Mouse (Mus musculus) cerebellum, adult (tissue): Measurements from ENCODE around the gene Stox1.
"Not testable (repeated sequence)": the region's sequence is repeated elsewhere in the genome, so short reads cannot be mapped to it uniquely, and the experiment has no call there.

ENCODE experiments used
- ATAC-seq: cut with Nextera tagmentation; 2 replicates; pipeline ENCODE4 v1.9.2; 2017; ENCODE audit warnings: mild to moderate bottlenecking, moderate library complexity, mixed read lengths; ENCODE audit not compliant: insufficient number of reproducible peaks, low FRiP score, low TSS enrichment

Gene Stox1

DNA sequence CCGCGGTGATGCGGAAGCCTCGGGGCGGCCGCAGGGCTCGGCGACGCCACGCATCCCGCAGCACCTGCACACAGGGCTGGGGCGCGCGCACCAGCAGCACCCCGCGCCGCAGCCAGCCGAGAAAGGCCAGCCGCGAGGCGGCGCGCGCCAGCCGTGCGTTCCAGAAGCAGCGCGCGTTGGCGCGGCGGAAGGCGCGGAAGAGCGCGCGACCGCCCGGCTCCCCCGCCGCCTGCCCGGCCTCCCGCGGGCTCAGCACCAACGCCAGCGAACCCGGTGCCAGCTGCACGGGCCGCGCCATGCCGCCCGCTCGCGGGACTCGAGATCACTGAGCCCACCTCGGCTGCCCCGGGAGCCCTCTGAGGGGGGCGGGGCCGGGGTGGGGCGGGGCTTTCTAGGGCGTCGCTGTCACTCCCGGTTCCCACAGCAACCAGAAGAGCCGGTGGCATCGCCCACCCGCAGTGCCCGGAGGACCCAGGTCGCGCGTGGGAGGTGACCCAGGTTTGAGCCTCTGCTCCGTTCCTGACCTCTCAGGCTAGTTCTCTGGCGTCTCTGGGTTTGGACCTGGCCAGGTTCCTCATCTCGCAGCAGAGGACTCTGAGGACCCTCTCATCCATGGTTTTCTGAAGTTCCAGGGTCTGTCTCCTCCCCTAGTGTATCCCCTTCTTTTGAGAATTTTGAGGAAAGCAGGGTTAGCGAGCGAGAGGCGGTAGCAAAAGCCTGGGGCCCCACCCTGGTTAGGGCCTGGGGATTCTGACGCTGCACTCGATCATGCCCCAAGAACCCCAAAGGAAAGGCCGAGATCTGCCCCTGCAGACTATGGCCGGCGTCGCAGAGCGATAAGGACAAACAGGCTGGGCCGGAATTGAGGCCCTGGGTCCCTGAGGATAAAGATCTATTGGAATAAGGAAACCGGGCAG, at the start of gene Stox1:
Gene Stox1 (minus strand): TSS at position 358 of the 917 bp plus-strand sequence.
- peak; percentile 75 for ATAC-seq

DNA sequence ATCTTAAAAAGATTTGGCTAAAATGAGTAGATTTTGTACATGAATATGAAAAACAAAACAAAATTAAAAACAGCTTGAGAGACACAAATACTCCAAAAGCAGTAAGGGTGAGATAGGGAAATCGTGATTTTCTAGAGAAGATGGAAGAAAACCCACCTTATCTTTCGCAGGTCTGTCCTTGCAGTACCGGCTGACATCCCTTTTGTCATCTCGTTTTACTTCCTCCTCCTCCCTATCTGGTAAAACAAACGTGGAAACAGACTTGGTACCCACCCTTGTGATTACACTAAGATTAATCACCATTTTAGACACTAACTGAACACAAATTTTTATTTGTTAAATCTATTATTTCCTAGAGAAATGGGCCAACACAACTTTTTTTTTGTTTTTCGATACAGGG, 24.9 kb upstream of the Stox1 start:
- ATAC-seq = no peak

DNA sequence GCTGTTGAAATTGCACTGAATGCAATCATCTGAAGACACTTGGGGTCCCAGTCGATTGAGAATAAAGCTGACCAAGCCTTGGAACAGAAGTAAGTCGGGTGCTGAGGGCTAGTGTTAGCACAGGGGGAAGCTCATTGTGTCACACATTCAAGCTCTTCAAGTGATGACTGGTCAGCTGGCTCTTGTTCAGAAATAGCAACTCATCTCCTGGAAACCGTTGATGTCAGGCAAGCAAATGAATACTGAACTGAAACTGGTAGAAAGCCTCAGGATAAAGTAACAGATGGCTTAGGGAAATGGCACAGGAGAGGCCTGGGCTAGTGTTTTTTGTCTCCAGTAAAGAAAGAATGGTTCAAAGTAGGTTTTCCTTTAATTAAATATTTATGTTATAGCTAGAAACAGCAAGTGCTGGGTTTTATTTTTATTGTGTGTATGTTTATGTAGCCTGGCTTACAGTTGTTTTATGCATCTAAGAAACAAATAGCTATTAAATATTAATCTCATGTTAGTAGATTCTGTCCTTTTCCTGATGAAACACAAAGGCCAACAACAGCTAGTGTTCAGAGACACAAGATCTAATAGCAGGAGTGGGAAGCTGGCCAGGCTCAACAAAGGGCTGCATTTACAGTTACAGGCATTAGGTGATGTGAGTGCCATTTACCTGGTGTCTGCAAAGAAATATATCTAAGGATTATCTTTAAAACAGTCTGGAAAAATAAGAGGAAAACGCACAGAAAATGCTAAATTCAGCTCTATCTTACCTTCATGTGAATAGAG, 14.2 kb upstream of the Stox1 start:
- peak; percentile 91 for ATAC-seq

DNA sequence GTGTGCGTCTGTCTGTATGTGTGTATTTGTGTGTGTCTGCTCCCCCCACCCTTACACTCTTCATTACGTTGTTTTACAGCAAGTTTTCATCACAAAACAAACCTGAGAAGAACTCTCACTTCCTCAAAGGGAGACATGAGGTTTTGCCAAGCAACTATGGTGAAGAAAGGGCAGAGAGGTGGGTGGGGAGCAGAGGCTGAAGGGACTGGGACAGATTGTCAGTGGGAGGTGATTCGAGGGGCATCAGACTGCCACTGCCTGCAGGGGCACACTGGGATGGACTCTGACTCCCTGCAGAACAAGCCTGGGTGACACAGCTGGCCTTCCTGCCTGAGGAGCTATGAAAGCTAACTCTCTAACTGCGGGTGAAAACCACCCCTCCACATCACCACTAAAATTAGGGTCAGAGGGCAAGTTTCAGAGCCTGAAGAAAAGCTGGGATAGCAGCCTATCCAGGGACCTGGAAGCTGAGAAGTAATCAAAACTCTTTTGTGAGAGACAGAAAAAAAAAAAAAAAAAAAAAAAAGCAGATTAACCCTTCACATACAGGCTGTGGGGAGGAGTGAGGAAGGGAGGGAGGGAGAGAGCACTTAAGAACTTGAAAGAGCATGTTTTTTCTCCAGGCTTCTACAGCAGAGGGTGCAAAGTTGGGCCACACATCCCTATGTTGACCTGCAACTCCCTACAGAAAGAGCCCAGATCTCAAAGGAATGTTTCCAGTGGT, 11.2 kb upstream of the Stox1 start:
- ATAC-seq = no peak

DNA sequence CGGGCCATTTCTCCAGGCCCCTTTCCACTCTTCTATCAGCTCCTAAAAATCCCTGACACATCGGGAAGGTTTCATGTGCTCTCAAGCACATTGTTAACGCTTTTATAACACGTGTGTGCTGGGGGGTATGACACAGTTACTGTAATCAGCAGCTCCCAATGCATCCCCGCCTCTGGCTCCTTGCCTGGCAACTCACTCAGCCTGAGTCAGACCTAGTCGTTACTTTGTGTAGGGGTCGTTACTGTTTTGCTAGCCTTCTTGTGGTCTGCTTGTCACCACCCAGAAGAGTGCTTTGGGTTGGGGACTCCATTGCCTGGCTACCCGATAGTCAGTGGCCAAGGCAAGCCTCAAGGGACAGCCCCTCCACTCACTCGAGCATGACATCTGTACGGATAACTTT, 4.9 kb upstream of the Stox1 start:
- no peak for ATAC-seq

DNA sequence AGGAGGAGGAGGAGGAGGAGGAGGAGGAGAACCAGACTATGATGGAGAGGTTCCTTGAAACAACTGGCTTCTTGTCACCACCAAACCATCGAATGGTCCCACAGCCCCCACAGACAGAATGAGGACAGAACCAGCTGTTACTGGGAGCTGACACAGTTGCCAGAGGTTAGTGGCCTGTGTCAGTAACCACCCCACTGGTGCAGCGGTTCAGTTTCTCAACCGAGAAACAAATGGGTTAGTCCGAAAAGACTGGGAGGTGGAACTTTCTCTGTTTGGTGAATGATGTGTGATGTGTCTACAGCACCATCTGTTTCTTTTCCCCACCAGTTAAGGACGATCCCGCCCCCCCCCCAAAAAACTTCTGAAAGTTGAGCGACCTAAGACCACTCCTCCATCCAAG, 992 bp downstream of the Stox1 start:
- ATAC-seq = no peak

DNA sequence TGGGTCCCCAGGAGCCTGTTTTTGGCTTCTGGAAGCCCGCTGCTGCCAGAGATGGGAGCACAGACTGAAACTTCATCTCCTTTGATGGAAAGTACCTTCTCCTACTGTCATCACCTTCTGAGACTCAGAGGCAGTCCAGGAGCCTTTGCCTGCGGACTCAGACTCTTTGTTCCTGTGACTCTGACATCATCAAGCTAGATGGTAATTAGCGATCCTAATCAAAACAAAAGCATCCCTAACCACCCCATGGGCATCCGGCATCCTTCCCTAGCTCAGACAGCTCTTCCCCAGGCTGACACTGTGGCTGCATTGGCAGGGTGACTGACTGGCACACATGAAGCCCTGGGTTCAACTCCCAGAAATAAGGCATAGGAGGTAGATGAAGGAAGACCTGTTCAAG, 3.2 kb downstream of the Stox1 start:
- no peak for ATAC-seq

DNA sequence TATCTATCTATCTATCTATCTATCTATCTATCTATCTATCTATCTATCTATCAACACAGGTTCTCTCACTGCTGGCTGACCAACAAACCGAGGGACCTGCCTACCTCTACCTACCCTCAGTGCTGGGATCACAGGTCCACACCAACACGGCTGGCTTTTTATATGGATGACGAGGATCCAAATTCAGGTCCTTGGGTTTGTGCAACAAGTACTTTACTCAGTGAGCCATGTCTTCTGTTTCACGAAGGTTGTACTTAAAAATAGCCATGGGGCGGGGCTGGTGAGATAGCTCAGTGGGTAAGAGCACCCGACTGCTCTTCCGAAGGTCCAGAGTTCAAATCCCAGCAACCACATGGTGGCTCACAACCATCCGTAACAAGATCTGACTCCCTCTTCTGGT, 5.4 kb downstream of the Stox1 start:
- not testable (repeated sequence) for ATAC-seq

DNA sequence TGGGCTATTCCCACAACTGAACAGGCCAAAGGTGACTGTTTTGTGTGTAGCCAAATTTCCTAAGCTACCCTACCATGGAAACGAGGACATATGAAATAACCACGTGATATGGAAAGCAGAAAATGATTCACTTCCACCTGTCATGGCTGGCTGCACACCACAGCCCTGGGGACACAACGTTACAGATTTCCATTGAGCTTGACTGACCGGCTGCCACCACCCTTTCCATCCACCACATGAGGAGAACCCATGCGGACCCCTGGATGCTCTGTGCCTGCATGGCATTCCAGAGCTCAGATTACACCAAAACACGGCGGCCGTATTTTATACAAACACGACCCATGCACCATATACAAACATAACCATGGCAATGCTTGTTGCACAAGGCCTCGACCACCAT, 12.5 kb downstream of the Stox1 start:
- ATAC-seq = no peak

DNA sequence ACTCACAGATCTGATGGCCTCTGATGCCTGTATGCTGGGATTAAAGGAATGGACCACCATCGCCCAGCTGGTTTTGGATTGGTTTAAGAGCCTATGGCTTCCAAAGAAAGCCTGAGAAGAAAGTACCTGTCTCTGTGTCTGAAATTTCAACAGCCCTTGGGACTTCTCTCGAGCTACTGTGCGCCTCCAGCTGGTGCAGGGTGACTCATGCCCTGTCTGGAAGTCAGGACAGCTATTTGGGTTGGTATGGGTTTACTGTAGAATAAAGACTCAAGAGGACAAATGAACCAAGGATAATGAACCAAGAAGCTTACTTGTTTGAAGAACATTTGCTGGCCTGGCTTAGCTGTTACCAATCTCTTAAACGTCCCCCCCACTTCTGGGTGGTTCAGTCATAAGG, 22.3 kb downstream of the Stox1 start:
- no peak for ATAC-seq

DNA sequence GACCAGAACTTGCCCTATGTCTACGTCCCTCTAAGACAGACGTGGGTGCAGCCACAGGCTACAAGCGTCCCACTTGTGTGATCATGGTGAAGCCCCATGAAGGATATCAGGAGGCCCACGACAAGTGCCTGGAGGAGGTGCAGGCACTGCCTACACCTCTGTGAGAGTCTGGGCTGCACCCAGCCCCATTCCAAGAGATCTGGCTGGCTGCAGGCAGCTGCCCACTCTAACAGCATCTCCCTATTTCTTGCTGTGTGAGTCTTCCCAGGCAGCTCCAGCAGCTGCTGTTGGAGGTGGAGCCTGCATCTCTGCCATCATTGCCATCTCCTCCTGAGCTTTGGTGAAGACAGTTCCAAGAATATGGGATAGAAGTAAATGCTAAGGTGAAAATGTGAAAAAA, 23.5 kb downstream of the Stox1 start:
- ATAC-seq = no peak

DNA sequence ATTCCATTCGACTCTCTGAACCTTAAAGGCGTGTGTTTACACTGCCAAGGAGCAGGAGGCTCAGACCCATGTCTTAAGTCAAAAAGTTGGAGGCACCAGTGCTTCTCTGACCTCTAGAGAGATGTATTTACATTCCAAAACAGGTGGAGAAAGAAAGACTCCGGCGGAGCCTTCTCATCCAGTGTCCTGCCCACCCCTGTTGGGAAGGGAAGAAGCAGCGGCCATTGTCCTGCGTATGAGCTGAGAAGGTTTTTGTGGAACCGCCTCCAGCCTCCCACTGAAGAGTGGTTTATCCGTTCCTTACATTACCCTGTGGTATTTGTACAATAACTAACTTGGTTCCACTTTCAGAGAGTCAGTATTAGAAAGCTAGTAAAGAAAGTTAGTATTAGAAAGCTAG, 33.2 kb downstream of the Stox1 start:
- ATAC-seq = no peak

DNA sequence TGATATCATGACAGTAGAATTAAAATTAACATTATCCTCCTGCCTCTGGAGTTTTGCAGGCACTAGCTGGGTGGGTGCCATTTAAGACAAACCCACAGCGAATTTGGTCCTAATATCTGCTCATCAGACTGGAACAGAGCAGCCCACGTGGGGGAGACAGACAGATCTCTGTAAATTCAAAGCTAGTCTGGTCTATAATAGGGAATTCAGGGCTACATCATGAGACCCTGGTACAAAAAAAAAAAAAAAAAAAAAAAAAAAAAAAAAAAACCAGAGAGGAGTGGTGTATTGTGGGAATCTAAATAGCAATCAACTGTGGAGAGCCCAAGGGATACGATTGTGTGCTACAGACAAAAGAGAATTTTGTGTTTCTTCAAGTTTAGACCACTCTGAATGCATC, 33.7 kb downstream of the Stox1 start:
- no peak for ATAC-seq

DNA sequence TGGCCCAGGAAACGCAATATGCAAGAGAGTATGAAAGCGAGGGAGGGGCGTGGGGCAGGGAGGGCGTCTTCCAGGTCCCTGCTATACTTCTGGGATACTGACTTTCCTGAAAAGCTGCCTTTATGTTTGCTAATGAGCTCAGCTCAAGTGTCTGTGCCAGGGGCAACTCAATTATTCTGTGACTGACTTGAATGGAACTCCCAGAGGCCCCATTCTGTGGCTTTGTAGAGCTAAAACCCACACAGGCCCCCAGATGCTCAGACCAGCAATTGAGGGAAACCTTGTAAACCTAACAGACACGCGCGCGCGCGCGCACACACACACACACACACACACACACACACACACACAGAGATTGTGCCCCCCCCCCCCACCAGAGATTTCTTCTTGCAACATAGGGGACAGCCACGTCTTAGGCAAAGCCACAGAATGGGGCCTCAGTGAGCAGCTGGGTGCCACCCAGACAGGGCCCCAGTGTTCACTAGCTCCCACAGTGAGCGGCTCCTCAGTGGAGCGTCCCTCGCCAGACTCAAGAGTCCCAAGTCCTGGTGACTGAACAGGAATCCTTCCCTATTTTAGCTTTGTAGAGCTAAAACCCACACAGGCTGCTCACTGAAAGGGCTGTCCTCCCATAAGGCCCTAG, 38.8 kb downstream of the Stox1 start:
- ATAC-seq = no peak

DNA sequence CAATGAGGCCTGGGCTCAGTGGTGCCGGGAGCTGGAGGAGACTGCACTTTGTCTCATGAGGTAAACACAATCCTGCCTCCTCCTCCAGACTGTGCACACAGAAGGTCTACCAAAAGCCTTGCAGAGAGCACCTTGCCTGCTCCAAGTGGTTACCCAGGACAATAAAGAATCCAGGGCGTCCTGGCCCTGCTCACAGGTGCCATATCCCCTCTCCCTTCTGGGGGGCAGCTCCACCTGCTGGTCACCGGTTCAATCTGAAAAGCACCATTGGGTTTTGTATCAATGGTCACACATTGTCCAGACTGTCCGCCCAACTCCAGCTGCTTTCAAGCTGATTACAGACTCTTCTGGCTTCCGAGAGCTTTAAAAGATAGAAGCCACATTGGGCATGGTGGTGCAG, 42.9 kb downstream of the Stox1 start:
- ATAC-seq = no peak

DNA sequence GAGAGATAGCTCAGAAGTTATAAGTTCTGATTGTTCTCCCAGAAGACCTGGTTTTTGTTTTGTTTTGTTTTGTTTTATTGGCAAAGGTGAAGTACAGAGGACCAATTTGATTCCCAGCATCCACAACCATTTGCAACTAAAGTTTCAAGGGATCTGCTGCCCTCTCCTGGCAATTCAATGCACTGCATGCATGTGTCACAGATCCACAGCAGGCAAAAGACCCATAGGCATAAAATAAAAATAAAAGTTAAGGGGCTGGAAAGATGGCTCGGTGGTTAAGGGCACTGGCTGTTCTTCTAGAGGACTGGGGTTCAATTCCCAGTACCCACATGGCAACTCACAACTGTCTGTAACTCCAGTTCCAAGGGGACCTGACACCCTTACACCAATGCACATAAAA, 46.1 kb downstream of the Stox1 start:
- ATAC-seq = no peak

DNA sequence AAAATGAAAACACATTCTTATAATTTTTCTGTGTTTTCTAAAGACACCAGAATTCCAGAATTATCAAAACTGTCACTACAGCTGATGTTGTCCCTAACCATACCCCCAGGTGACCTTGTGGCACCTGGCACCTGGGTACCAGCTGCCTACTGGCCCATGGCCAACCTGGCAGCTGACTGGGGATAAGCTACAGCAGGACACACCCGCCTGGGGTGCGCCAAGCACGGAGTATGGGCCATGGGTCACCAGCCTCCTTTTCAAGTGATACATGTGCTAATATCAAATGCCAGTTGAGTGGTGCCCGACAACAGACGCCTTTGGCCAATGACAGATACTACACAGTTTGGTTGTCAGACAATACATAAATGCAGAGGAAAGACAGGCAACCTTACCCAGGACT, 48.6 kb downstream of the Stox1 start:
- ATAC-seq = no peak

DNA sequence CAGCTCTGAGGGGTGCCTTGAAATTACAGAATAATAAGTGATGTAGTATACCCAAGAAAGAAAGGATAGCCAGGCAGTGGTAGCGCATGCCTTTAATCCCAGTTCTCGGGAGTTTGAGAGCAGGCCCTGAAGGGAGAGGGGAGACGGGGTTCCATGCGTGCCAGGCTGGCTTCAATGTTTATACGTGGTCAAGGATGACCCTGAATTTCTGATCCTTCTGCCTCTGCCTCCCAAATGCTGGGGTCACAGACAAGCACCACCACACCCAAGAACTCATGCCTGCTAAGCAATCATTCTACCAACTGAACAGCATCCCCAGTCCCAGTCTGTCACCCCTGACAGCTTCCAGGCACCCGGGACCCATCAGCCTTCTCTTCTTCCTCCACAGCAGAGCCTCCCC, 49.7 kb downstream of the Stox1 start:
- no peak for ATAC-seq

DNA sequence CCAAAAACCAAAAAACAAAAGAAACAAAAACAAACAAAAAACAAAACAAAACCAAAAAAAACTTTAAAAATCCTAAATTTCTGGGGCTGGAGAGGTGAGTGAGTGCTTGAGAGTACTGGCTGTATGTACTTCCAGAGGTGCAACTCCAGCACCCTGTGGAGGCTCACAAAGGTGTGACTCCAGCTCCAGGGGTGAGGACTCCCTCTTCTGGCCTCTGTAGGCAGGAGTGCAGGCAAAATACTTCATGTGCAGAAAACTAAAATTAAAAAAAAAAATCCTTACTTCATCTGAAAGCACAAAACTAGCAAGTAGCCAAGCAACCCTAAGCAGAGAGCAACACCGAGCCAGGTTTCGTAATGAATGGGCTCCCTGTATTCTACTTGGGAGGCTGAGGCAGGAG, 53.6 kb downstream of the Stox1 start:
- ATAC-seq = no peak

DNA sequence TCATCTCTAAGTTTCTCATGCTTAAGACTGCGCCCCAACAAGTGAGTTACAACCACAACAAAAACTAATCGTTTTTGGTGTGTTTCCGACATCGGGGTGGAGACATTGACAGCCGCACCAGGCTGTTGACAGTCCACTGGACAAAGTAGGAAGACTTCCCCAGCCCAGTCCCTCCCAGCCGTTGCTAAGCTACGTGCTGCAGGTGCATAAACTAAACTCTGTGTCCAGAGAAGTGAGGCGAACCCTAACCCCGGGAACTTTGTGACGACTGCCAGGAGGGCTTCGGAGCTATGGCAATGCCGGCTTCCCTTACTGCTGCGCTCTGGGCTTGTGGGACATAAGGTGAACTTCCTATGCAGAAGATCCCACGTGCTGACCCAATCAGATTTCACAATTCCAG, 56.7 kb downstream of the Stox1 start:
- ATAC-seq = no peak

DNA sequence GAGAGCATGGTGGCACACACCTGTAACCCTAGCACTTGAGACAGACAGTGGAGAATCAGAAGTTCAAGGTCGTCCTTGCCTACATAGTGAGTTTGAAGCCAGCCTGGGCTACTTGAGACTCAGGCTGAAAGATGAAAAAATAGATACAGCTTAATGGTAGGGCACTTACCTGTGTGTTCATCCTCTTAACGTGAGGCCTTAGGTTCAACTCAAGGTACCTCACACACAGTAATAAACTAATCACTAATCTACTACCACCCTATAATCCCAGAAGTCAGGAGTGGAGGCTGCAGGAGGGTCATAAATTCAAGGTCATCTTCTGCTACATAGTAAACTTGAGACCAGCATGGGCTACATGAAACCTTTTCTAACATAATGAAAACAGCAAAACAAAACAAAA, 57.5 kb downstream of the Stox1 start:
- ATAC-seq = no peak
